Mouse (Mus musculus) neural tube, embryonic 14.5 days (tissue): ENCODE measurements around the gene Tctex1d4. TPM values are rescaled to one million over a fixed set of nuclear protein-coding genes. Genes with fewer than 3 reads are reported as not detected.
A peak's percentile ranks its signal among the peaks of the same experiment; 100 is the strongest.

Experiments
- ATAC-seq: fragments of 200-750 bp; cut with Nextera tagmentation; 2 replicates; pipeline ENCODE4 v1.8.0; 2017; ENCODE audit warnings: low read depth, mild to moderate bottlenecking, moderate TSS enrichment, moderate library complexity
- H3K27ac ChIP-seq: fragments of 300-500 bp; sonication (generic); 2 replicates; pipeline ENCODE4 v1.5.1; 2014; ENCODE audit warnings: low read depth, mild to moderate bottlenecking, control low read depth, low read length, moderate library complexity, mixed read lengths
- H3K27me3 ChIP-seq: fragments of 300-500 bp; sonication (generic); 2 replicates; pipeline ENCODE4 v1.6.1; 2014; ENCODE audit warnings: low read length; ENCODE audit not compliant: control insufficient read depth, insufficient read depth
- H3K36me3 ChIP-seq: fragments of 300-500 bp; sonication (generic); 2 replicates; pipeline ENCODE4 v1.6.1; 2014; ENCODE audit warnings: low read length, mixed read lengths; ENCODE audit not compliant: control insufficient read depth, insufficient read depth
- H3K4me1 ChIP-seq: fragments of 300-500 bp; sonication (generic); 2 replicates; pipeline ENCODE4 v1.6.1; 2014; ENCODE audit warnings: low read length; ENCODE audit not compliant: control insufficient read depth, insufficient read depth
- H3K4me2 ChIP-seq: fragments of 300-500 bp; sonication (generic); 2 replicates; pipeline ENCODE4 v1.6.1; 2014; ENCODE audit warnings: mild to moderate bottlenecking, low read depth, low read length, control low read depth
- H3K4me3 ChIP-seq: fragments of 300-500 bp; sonication (generic); 2 replicates; pipeline ENCODE4 v1.5.1; 2014; ENCODE audit warnings: low read depth, low read length, control low read depth, mixed read lengths
- H3K9ac ChIP-seq: fragments of 300-500 bp; sonication (generic); replicated peaks from 2 replicates; pipeline ENCODE4 v1.6.1; 2014; ENCODE audit warnings: low read depth, mild to moderate bottlenecking, control low read depth, low read length, mixed read lengths
- H3K9me3 ChIP-seq: fragments of 300-500 bp; sonication (generic); 2 replicates; pipeline ENCODE4 v1.6.1; 2016; ENCODE audit warnings: low read length; ENCODE audit not compliant: control insufficient read depth
- WGBS: fragments of 180-500 bp; shearing (Covaris S2); extraction: QIAGEN DNeasy Blood & Tissue Kit; methylation state at CpG from one replicate; pipeline ENCODE4 v1.1.7; 2014; 5-methylcytosine and 5-hydroxymethylcytosine counted together
- polyA plus RNA-seq: library from polyadenylated mRNA; unstranded; fragments of >200 nt; fragmentation: Nextera tagmentation; extraction: Ambion mirVana; gene quantifications from 2 replicates; pipeline ENCODE4 v1.2.1, GENCODE M21; 2014

The Tctex1d4 gene
- polyA plus RNA-seq, 1 experiment from 2014 or later: not detected

GRCm38 (mm10) chr4:117133366-117133796 lies 6.8 kb downstream of the Tctex1d4 start:
- H3K36me3 ChIP-seq: peaks cover 6% of the 10 kb centered on the region
- peaks cover 14% of the 10 kb centered on the region for H3K4me1 ChIP-seq
- peak overlapping the region; percentile 83 for H3K9ac ChIP-seq
- H3K4me2 ChIP-seq: peak overlapping the region; percentile 68
- peak; percentile 54 for ATAC-seq
- no peaks in the 10 kb centered on the region for H3K27me3 ChIP-seq
- peak overlapping the region; percentile 80 for H3K27ac ChIP-seq
- H3K9me3 ChIP-seq: no peaks in the 10 kb centered on the region
- WGBS: under 1% methylated on average over 42 of the region's 42 CpGs
- peak overlapping the region; percentile 81 for H3K4me3 ChIP-seq

GRCm38 (mm10) chr4:117133817-117134600 lies 7.4 kb downstream of the Tctex1d4 start, which contains the start of gene Plk3:
Gene Plk3, minus strand, starts transcription at chr4:117133963.
- peaks cover 14% of the 10 kb centered on the region for H3K4me1 ChIP-seq
- ATAC-seq: peak; percentile 93
- peak within 1 kb of the TSS; percentile 83 for H3K9ac ChIP-seq
- H3K9me3 ChIP-seq: no peaks in the 10 kb centered on the region
- H3K4me2 ChIP-seq: peak within 1 kb of the TSS; percentile 68
- WGBS: 1% methylated on average over 42 of the region's 48 CpGs
- peak within 1 kb of the TSS; percentile 80 for H3K27ac ChIP-seq
- 0 out of 2 replicates have a peak, but pooled peaks cover 2% of the 10 kb centered on the region for H3K36me3 ChIP-seq
- peak within 1 kb of the TSS; percentile 81 for H3K4me3 ChIP-seq
- no peaks in the 10 kb centered on the region for H3K27me3 ChIP-seq

GRCm38 (mm10) chr4:117134601-117134995 lies 8.0 kb downstream of the Tctex1d4 start:
- Histone ChIP-seq H3K4me1 (peaks cover 14% of the 10 kb centered on the region), H3K9me3 (no peaks in the 10 kb centered on the region), H3K9ac (no peak overlapping the region), H3K27ac (no peak overlapping the region), H3K4me3 (no peak overlapping the region), H3K27me3 (no peaks in the 10 kb centered on the region), H3K36me3 (no peaks in the 10 kb centered on the region), H3K4me2 (peak overlapping the region; percentile 68; the same call in 1 of the 2 replicates)
- no peak for ATAC-seq
- 35% methylated on average over 2 of the region's 2 CpGs for WGBS

- no peak overlapping the region for H3K9ac ChIP-seq
- H3K9me3 ChIP-seq: no peaks in the 10 kb centered on the region
- H3K4me2 ChIP-seq: no peak overlapping the region
- ATAC-seq: no peak
- no peak overlapping the region for H3K27ac ChIP-seq
- no peaks in the 10 kb centered on the region for H3K36me3 ChIP-seq
- peaks cover 14% of the 10 kb centered on the region for H3K4me1 ChIP-seq
- no peaks in the 10 kb centered on the region for H3K27me3 ChIP-seq
- no peak overlapping the region for H3K4me3 ChIP-seq
- WGBS: 39% methylated on average over 8 of the region's 8 CpGs
These were observed 9.4 kb downstream of the Tctex1d4 start for GRCm38 (mm10) chr4:117136034-117136433.

- 73% methylated on average over 16 of the region's 17 CpGs for WGBS
- Histone ChIP-seq H3K9me3 (no peaks in the 10 kb centered on the region), H3K4me3 (no peak overlapping the region), H3K27me3 (no peaks in the 10 kb centered on the region), H3K9ac (no peak overlapping the region), H3K4me2 (no peak overlapping the region), H3K4me1 (no peaks in the 10 kb centered on the region), H3K36me3 (no peaks in the 10 kb centered on the region), H3K27ac (no peak overlapping the region)
- no peak for ATAC-seq
These were observed 12.0 kb downstream of the Tctex1d4 start for GRCm38 (mm10) chr4:117138295-117139216.

- no peak for ATAC-seq
These were observed 12.6 kb downstream of the Tctex1d4 start for GRCm38 (mm10) chr4:117139217-117139612.

GRCm38 (mm10) chr4:117140613-117141012 lies 14.0 kb downstream of the Tctex1d4 start:
- no peaks in the 10 kb centered on the region for H3K36me3 ChIP-seq
- no peaks in the 10 kb centered on the region for H3K4me1 ChIP-seq
- no peaks in the 10 kb centered on the region for H3K9me3 ChIP-seq
- no peak overlapping the region for H3K9ac ChIP-seq
- ATAC-seq: no peak
- no peak overlapping the region for H3K4me2 ChIP-seq
- H3K4me3 ChIP-seq: no peak overlapping the region
- WGBS: 37% methylated on average over 4 of the region's 4 CpGs
- H3K27ac ChIP-seq: no peak overlapping the region
- H3K27me3 ChIP-seq: no peaks in the 10 kb centered on the region

More at GRCm38 (mm10) chr4:117139217-117139612, 12.6 kb downstream of the Tctex1d4 start:
- Histone ChIP-seq H3K36me3 (no peaks in the 10 kb centered on the region), H3K4me3 (no peak overlapping the region), H3K9me3 (no peaks in the 10 kb centered on the region), H3K27ac (no peak overlapping the region), H3K4me2 (no peak overlapping the region), H3K27me3 (no peaks in the 10 kb centered on the region), H3K9ac (no peak overlapping the region), H3K4me1 (no peaks in the 10 kb centered on the region)
- WGBS: 4% methylated on average over 2 of the region's 2 CpGs

GRCm38 (mm10) chr4:117143023-117143422 lies 16.4 kb downstream of the Tctex1d4 start:
- H3K27ac ChIP-seq: no peak overlapping the region
- H3K9me3 ChIP-seq: no peaks in the 10 kb centered on the region
- no peak overlapping the region for H3K9ac ChIP-seq
- no peak for ATAC-seq
- H3K36me3 ChIP-seq: no peaks in the 10 kb centered on the region
- WGBS: 56% methylated on average over 7 of the region's 7 CpGs
- no peaks in the 10 kb centered on the region for H3K27me3 ChIP-seq
- no peaks in the 10 kb centered on the region for H3K4me1 ChIP-seq
- H3K4me3 ChIP-seq: no peak overlapping the region
- no peak overlapping the region for H3K4me2 ChIP-seq
